Mouse (Mus musculus): Measurements from ENCODE around the gene Fsip1. TPM values are rescaled to one million over a fixed set of nuclear protein-coding genes. Genes with fewer than 3 reads are reported as not detected.

The Fsip1 gene
- polyA plus RNA-seq, 1 experiment: 0.06 TPM

- Histone ChIP-seq H3K27me3 (ENCODE audit: control insufficient read depth, insufficient read depth, low read length) (0 out of 2 replicates have a peak, but pooled peaks cover 2% of the 10 kb centered on the region), H3K27ac (ENCODE audit: insufficient read depth, low read length) (no peak overlapping the region), H3K4me1 (ENCODE audit: control insufficient read depth, insufficient read depth, insufficient read length) (no peaks in the 10 kb centered on the region), H3K36me3 (ENCODE audit: control insufficient read depth, insufficient read depth, low read length) (no peaks in the 10 kb centered on the region), H3K4me3 (ENCODE audit: extremely low read depth, insufficient read depth, insufficient read length) (no peak overlapping the region)
- 88% methylated on average over 3 of the region's 3 CpGs for WGBS
- TF ChIP-seq CTCF (IDR thresholded peaks at IDR 0.05; ENCODE audit: extremely low read depth, insufficient read depth, insufficient read length, insufficient replicate concordance) (no peak), POLR2A (IDR thresholded peaks at IDR 0.05; ENCODE audit: low read depth, low read length) (no peak)
- DNase-seq (ENCODE audit: low read depth in 1 of 2, low spot score in 2 of 2): no peak
Measured at GRCm38 (mm10) chr2:118116754-118117290, 139.9 kb downstream of the Fsip1 start.

- Histone ChIP-seq H3K27me3 (ENCODE audit: control insufficient read depth, insufficient read depth, low read length) (0 out of 2 replicates have a peak, but pooled peaks cover 3% of the 10 kb centered on the region), H3K4me3 (ENCODE audit: extremely low read depth, insufficient read depth, insufficient read length) (no peak overlapping the region), H3K4me1 (ENCODE audit: control insufficient read depth, insufficient read depth, insufficient read length) (peaks cover 2% of the 10 kb centered on the region; the same call in 1 of the 2 replicates), H3K36me3 (ENCODE audit: control insufficient read depth, insufficient read depth, low read length) (no peaks in the 10 kb centered on the region), H3K27ac (ENCODE audit: insufficient read depth, low read length) (no peak overlapping the region)
- WGBS: 74% methylated on average over 2 of the region's 2 CpGs
- TF ChIP-seq POLR2A (IDR thresholded peaks at IDR 0.05; ENCODE audit: low read depth, low read length) (no peak), CTCF (IDR thresholded peaks at IDR 0.05; ENCODE audit: extremely low read depth, insufficient read depth, insufficient read length, insufficient replicate concordance) (no peak)
- DNase-seq (ENCODE audit: low read depth in 1 of 2, low spot score in 2 of 2): no peak
Measured at GRCm38 (mm10) chr2:118116180-118116579, 140.6 kb downstream of the Fsip1 start.

GRCm38 (mm10) chr2:118115647-118116046, 141.1 kb downstream of the Fsip1 start:
- TF ChIP-seq CTCF (IDR thresholded peaks at IDR 0.05; ENCODE audit: extremely low read depth, insufficient read depth, insufficient read length, insufficient replicate concordance) (no peak), POLR2A (IDR thresholded peaks at IDR 0.05; ENCODE audit: low read depth, low read length) (no peak)
- Histone ChIP-seq H3K27ac (ENCODE audit: insufficient read depth, low read length) (no peak overlapping the region), H3K27me3 (ENCODE audit: control insufficient read depth, insufficient read depth, low read length) (0 out of 2 replicates have a peak, but pooled peaks cover 3% of the 10 kb centered on the region), H3K4me3 (ENCODE audit: extremely low read depth, insufficient read depth, insufficient read length) (no peak overlapping the region), H3K36me3 (ENCODE audit: control insufficient read depth, insufficient read depth, low read length) (no peaks in the 10 kb centered on the region), H3K4me1 (ENCODE audit: control insufficient read depth, insufficient read depth, insufficient read length) (peaks cover 2% of the 10 kb centered on the region; the same call in 1 of the 2 replicates)
- DNase-seq (ENCODE audit: low read depth in 1 of 2, low spot score in 2 of 2): no peak
- 81% methylated on average over 7 of the region's 7 CpGs for WGBS

- WGBS: 89% methylated on average over 10 of the region's 10 CpGs
- H3K4me3 ChIP-seq (ENCODE audit: extremely low read depth, insufficient read depth, insufficient read length): no peak overlapping the region
- no peak for TF ChIP-seq CTCF (IDR thresholded peaks at IDR 0.05; ENCODE audit: extremely low read depth, insufficient read depth, insufficient read length, insufficient replicate concordance)
- TF ChIP-seq POLR2A (IDR thresholded peaks at IDR 0.05; ENCODE audit: low read depth, low read length): no peak
Measured at GRCm38 (mm10) chr2:118114671-118115070, 142.1 kb downstream of the Fsip1 start.

GRCm38 (mm10) chr2:118113808-118114524, 142.8 kb downstream of the Fsip1 start:
- no peaks in the 10 kb centered on the region for H3K36me3 ChIP-seq (ENCODE audit: control insufficient read depth, insufficient read depth, low read length)
- TF ChIP-seq CTCF (IDR thresholded peaks at IDR 0.05; ENCODE audit: extremely low read depth, insufficient read depth, insufficient read length, insufficient replicate concordance): no peak
- no peak for TF ChIP-seq POLR2A (IDR thresholded peaks at IDR 0.05; ENCODE audit: low read depth, low read length)
- no peak overlapping the region for H3K27ac ChIP-seq (ENCODE audit: insufficient read depth, low read length)
- 0 out of 2 replicates have a peak, but pooled peaks cover 3% of the 10 kb centered on the region for H3K27me3 ChIP-seq (ENCODE audit: control insufficient read depth, insufficient read depth, low read length)
- DNase-seq (ENCODE audit: low read depth in 1 of 2, low spot score in 2 of 2): no peak
- 53% methylated on average over 8 of the region's 8 CpGs for WGBS
- H3K4me1 ChIP-seq (ENCODE audit: control insufficient read depth, insufficient read depth, insufficient read length): peaks cover 2% of the 10 kb centered on the region; the same call in 1 of the 2 replicates
- H3K4me3 ChIP-seq (ENCODE audit: extremely low read depth, insufficient read depth, insufficient read length): no peak overlapping the region

More at GRCm38 (mm10) chr2:118114671-118115070, 142.1 kb downstream of the Fsip1 start:
- H3K27ac ChIP-seq (ENCODE audit: insufficient read depth, low read length): no peak overlapping the region
- H3K36me3 ChIP-seq (ENCODE audit: control insufficient read depth, insufficient read depth, low read length): no peaks in the 10 kb centered on the region
- DNase-seq (ENCODE audit: low read depth in 1 of 2, low spot score in 2 of 2): no peak
- H3K4me1 ChIP-seq (ENCODE audit: control insufficient read depth, insufficient read depth, insufficient read length): peaks cover 2% of the 10 kb centered on the region; the same call in 1 of the 2 replicates
- 0 out of 2 replicates have a peak, but pooled peaks cover 3% of the 10 kb centered on the region for H3K27me3 ChIP-seq (ENCODE audit: control insufficient read depth, insufficient read depth, low read length)

- DNase-seq (ENCODE audit: low read depth in 1 of 2, low spot score in 2 of 2): no peak
- 82% methylated on average over 21 of the region's 21 CpGs for WGBS
- 0 out of 2 replicates have a peak, but pooled peaks cover 3% of the 10 kb centered on the region for H3K27me3 ChIP-seq (ENCODE audit: control insufficient read depth, insufficient read depth, low read length)
- H3K27ac ChIP-seq (ENCODE audit: insufficient read depth, low read length): no peak overlapping the region
- peaks cover 2% of the 10 kb centered on the region; the same call in 1 of the 2 replicates for H3K4me1 ChIP-seq (ENCODE audit: control insufficient read depth, insufficient read depth, insufficient read length)
- no peaks in the 10 kb centered on the region for H3K36me3 ChIP-seq (ENCODE audit: control insufficient read depth, insufficient read depth, low read length)
- no peak overlapping the region for H3K4me3 ChIP-seq (ENCODE audit: extremely low read depth, insufficient read depth, insufficient read length)
- no peak for TF ChIP-seq CTCF (IDR thresholded peaks at IDR 0.05; ENCODE audit: extremely low read depth, insufficient read depth, insufficient read length, insufficient replicate concordance)
- no peak for TF ChIP-seq POLR2A (IDR thresholded peaks at IDR 0.05; ENCODE audit: low read depth, low read length)
Measured at GRCm38 (mm10) chr2:118112846-118113479, 143.8 kb downstream of the Fsip1 start.
